Mouse (Mus musculus) lung, embryonic 16.5 days (tissue): ENCODE measurements around the gene Ptpa. TPM values are rescaled to one million over a fixed set of nuclear protein-coding genes. Genes with fewer than 3 reads are reported as not detected.

Experiments
- ATAC-seq: fragments of 200-750 bp; cut with Nextera tagmentation; 2 replicates; pipeline ENCODE4 v1.8.0; 2017; ENCODE audit warnings: low read depth, mild to moderate bottlenecking, moderate library complexity
- H3K27ac ChIP-seq: fragments of 300-500 bp; sonication (generic); 2 replicates; pipeline ENCODE4 v1.5.1; 2014; ENCODE audit warnings: mild to moderate bottlenecking, control low read depth, low read length
- H3K27me3 ChIP-seq: fragments of 300-500 bp; sonication (generic); 2 replicates; pipeline ENCODE4 v1.6.1; 2014; ENCODE audit warnings: low read depth, low read length, mixed read lengths; ENCODE audit not compliant: control insufficient read depth, insufficient read depth
- H3K36me3 ChIP-seq: fragments of 300-500 bp; sonication (generic); 2 replicates; pipeline ENCODE4 v1.6.1; 2014; ENCODE audit warnings: low read length; ENCODE audit not compliant: control insufficient read depth, insufficient read depth
- H3K4me1 ChIP-seq: fragments of 300-500 bp; sonication (generic); replicated peaks from 2 replicates; pipeline ENCODE4 v1.6.1; 2014; ENCODE audit warnings: low read length, mixed read lengths; ENCODE audit not compliant: control insufficient read depth, insufficient read depth
- H3K4me2 ChIP-seq: fragments of 300-500 bp; sonication (generic); 2 replicates; pipeline ENCODE4 v1.6.1; 2014; ENCODE audit warnings: low read depth, low read length, control low read depth
- H3K4me3 ChIP-seq: fragments of 300-500 bp; sonication (generic); 2 replicates; pipeline ENCODE4 v1.5.1; 2014; ENCODE audit warnings: mild to moderate bottlenecking, low read length, control low read depth
- H3K9ac ChIP-seq: fragments of 300-500 bp; sonication (generic); 2 replicates; pipeline ENCODE4 v1.6.1; 2014; ENCODE audit warnings: low read length, control low read depth
- H3K9me3 ChIP-seq: fragments of 300-500 bp; sonication (generic); 2 replicates; pipeline ENCODE4 v1.6.1; 2016; ENCODE audit warnings: low read length; ENCODE audit not compliant: control insufficient read depth
- WGBS: fragments of 180-500 bp; shearing (Covaris S2); extraction: QIAGEN DNeasy Blood & Tissue Kit; methylation state at CpG from one replicate; pipeline ENCODE4 v1.1.7; 2014; 5-methylcytosine and 5-hydroxymethylcytosine counted together
- polyA plus RNA-seq: library from polyadenylated mRNA; unstranded; fragments of >200 nt; fragmentation: Nextera tagmentation; extraction: Ambion mirVana; gene quantifications from 2 replicates; pipeline ENCODE4 v1.2.1, GENCODE M21; 2015

Ptpa gene
- polyA plus RNA-seq, 1 experiment from 2014 or later = 163 TPM

DNA sequence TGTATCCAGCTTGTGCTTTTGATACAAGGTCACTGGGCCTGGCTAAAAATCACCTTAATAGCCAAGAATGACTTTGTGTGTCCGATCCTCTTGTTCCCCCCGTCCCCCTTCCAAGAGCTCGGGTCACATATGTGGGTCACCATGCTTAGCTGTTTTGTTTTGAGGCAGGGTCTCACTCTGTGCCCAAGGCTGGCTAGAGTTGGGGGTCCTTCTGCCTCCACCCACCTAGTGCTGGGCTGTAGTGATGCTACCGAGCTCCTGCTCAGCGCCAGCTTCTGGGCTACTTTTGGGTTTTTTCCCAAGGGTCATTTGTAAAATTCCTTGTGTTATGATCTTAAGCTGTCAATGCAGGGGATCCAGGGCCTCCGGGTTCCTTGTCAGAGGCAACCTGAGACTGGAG, 2.4 kb downstream of the Ptpa start:
- ATAC-seq = no peak
- no peak overlapping the region for H3K27ac ChIP-seq
- H3K9ac ChIP-seq = no peak overlapping the region; the same call in 1 of the 2 replicates
- H3K27me3 ChIP-seq = no peaks in the 10 kb centered on the region
- H3K9me3 ChIP-seq = no peaks in the 10 kb centered on the region
- H3K4me1 ChIP-seq = peaks cover 26% of the 10 kb centered on the region
- no peaks in the 10 kb centered on the region; the same call in 1 of the 2 replicates for H3K36me3 ChIP-seq
- H3K4me3 ChIP-seq = no peak overlapping the region
- H3K4me2 ChIP-seq = no peak overlapping the region
- WGBS = 56% methylated on average over 6 of the region's 6 CpGs

DNA sequence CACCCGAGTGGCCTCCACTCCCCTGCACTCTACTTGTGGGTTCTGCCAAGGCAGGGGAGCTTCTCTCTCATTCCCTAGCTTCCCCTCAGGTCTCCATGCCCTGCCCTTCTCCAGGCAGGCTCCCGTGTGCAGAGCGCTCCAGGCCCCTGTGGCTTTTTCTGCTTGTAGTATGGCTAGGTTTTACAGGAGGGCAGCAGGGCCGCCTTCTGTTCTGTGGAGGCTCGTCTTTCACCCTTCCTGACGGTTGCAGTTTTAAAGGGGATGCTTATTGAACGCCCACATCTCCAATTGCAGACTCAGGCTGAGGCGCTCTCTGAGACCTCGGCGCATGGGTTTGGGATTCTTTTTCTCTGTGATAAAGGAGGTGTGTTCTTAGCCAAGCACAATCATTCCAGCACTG, 3.3 kb downstream of the Ptpa start:
- WGBS = 34% methylated on average over 10 of the region's 10 CpGs
- no peaks in the 10 kb centered on the region for H3K9me3 ChIP-seq
- no peak overlapping the region for H3K4me3 ChIP-seq
- peak overlapping the region; percentile 26; the same call in 1 of the 2 replicates for H3K27ac ChIP-seq
- peak overlapping the region; percentile 27; the same call in 1 of the 2 replicates for H3K9ac ChIP-seq
- H3K27me3 ChIP-seq = no peaks in the 10 kb centered on the region
- peaks cover 22% of the 10 kb centered on the region for H3K4me1 ChIP-seq
- no peaks in the 10 kb centered on the region; the same call in 1 of the 2 replicates for H3K36me3 ChIP-seq
- ATAC-seq = no peak
- no peak overlapping the region for H3K4me2 ChIP-seq

DNA sequence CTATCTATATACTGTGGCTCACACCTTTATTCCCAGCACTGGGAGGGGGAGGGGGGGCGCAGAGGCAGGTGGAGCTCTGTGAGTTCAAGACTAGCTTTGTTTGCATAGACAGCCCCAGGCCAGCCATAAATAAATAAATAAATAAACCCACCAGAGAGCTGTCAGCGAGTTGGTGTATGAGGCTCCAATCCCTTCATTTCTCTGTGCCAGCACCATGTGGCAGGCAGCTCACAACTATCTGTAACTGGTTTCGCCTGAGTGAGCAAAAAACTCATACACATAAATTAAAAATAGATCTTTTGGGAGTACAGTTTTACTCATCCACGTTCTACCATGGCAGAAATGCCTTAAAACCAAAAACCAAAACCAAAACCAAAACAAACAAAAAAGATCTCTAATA, 5.6 kb downstream of the Ptpa start:
- no peak overlapping the region for H3K9ac ChIP-seq
- H3K27ac ChIP-seq = no peak overlapping the region
- 60% methylated on average over 4 of the region's 4 CpGs for WGBS
- no peaks in the 10 kb centered on the region; the same call in 1 of the 2 replicates for H3K36me3 ChIP-seq
- H3K9me3 ChIP-seq = no peaks in the 10 kb centered on the region
- H3K4me3 ChIP-seq = no peak overlapping the region
- H3K4me2 ChIP-seq = no peak overlapping the region
- H3K27me3 ChIP-seq = no peaks in the 10 kb centered on the region
- no peak for ATAC-seq
- peaks cover 18% of the 10 kb centered on the region for H3K4me1 ChIP-seq

DNA sequence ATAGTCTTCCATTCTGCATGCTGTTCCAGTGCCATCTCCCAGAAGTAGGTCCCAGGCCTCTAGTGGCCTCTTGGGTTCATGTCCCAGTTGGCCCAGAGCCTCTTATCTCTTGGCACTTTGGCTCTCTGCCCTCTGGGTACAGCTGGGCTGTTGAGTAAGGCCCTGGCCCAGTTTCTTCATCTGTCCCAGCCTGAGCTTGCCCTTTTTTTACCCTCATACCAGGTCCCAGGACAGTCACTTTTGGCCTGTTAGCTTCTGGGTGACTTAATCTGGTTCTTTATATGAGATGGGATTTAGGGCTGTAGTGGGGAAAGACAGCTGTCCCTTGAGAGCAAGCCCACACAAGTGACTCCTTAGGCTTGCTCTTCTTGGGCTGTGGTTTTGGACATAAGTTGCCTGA, 13.3 kb downstream of the Ptpa start:
- Histone ChIP-seq H3K4me1 (no peaks in the 10 kb centered on the region), H3K9me3 (no peaks in the 10 kb centered on the region), H3K4me3 (no peak overlapping the region), H3K36me3 (peaks cover 53% of the 10 kb centered on the region), H3K4me2 (no peak overlapping the region), H3K9ac (no peak overlapping the region), H3K27me3 (no peaks in the 10 kb centered on the region), H3K27ac (no peak overlapping the region)
- no peak for ATAC-seq

DNA sequence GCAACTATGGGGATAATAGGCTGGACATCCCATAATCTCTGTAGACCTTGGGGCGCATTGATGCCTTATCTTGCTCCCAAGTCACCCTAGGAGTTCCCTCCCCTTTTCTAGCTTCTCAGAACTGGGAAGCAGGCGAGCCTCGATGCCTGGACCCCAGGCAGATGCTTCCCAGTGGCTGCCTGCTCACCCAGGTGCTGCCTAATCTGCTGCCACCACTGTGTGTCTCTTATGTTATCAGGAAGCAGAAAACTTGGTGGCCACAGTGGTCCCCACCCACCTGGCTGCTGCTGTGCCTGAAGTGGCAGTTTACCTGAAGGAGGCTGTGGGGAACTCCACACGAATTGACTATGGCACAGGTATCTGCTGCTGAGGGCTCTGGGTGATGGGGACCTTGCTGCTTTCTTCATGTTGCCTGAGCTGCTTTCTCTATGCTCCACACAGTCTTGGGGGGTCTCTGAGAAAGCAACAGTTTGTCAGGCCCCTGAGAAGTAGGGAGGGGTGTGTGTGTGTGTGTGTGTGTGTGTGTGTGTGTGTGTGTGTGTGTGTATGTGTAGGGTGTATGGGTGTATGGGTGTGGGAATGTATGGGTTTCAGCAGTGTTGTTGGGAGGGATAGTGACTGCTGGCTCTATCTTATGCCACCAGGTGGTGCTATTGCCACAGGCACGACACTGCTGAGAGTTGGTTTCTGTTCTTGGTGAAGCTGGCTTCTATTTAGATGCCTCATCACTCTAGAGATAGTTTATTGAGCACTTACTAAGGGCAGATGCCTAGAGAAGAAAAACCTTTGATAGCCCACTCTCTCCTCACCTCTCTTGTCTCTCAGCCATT, 19.7 kb downstream of the Ptpa start:
- H3K4me3 ChIP-seq = no peak overlapping the region
- 48% methylated on average over 5 of the region's 5 CpGs for WGBS
- H3K27ac ChIP-seq = no peak overlapping the region
- H3K4me2 ChIP-seq = no peak overlapping the region
- H3K27me3 ChIP-seq = no peaks in the 10 kb centered on the region
- ATAC-seq = peak; percentile 53
- peaks cover 13% of the 10 kb centered on the region for H3K4me1 ChIP-seq
- no peaks in the 10 kb centered on the region for H3K9me3 ChIP-seq
- H3K36me3 ChIP-seq = peaks cover 59% of the 10 kb centered on the region
- no peak overlapping the region for H3K9ac ChIP-seq

DNA sequence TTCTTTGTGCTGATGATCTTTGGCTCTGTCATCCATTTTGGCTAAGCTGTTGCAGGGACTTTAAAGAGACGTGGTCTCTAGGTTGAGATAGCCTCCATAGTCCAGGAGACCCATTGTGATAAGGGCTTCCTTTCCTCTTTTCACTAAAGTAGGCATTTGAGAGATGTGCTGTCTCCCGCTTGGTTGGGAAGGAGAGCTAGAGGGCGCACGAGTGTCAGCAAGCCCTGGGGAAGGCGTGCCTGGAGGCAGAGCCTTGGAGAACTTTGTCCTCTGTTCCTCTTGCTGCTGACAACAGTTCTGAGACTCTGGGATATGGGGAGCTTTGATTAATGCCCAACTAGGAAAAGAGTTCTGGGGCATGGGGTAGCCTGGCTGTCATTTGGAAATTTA, 20.3 kb downstream of the Ptpa start:
- Histone ChIP-seq H3K9ac (no peak overlapping the region), H3K36me3 (peaks cover 53% of the 10 kb centered on the region), H3K4me1 (peaks cover 19% of the 10 kb centered on the region), H3K27ac (no peak overlapping the region), H3K27me3 (no peaks in the 10 kb centered on the region), H3K9me3 (no peaks in the 10 kb centered on the region), H3K4me3 (no peak overlapping the region), H3K4me2 (no peak overlapping the region)
- no peak; the same call in 1 of the 2 replicates for ATAC-seq
- WGBS = 71% methylated on average over 5 of the region's 5 CpGs

DNA sequence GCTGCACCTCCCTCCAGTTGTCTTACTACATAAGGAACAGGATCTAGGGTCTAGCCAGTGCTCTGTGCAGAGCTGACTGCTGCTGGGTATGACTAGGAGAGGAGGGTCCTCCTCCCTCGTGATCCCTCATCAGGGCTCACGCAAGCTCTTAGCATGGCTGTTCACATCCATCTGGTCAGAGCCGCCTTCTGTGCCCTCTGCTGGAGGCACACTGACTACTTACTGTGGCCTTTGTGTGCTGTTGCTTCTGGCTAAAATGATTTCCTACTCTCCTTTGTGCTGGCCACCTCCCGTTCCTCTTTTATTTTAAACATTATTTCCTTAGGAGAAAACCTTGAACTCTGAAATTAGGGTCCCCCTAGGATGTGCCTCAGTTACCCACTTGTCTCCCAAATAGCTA, 21.0 kb downstream of the Ptpa start:
- Histone ChIP-seq H3K4me2 (no peak overlapping the region), H3K4me3 (no peak overlapping the region), H3K27me3 (no peaks in the 10 kb centered on the region), H3K27ac (no peak overlapping the region), H3K36me3 (peaks cover 48% of the 10 kb centered on the region), H3K4me1 (peaks cover 23% of the 10 kb centered on the region), H3K9me3 (no peaks in the 10 kb centered on the region), H3K9ac (no peak overlapping the region)
- no peak for ATAC-seq
- 74% methylated on average over 4 of the region's 4 CpGs for WGBS

DNA sequence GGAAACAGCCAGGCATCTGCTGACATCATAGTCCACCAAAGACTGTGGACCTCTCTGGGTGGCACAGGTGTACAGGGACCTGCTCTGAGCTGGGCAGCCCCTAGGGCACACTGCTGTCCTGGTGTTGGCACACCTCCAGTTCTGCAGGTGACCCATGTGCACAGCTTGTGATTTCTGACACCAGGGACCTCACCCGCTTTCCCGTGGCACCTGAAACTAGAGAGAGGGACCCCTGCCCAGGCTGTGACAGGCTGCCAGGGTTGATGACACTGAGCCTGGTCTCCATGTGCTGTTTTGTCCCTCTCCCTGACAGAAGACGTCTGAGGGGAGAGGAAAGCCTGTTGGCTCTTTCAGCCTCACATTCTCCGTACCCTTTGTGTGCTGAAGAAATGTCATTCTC, 22.0 kb downstream of the Ptpa start:
- 89% methylated on average over 4 of the region's 4 CpGs for WGBS
- H3K27me3 ChIP-seq = no peaks in the 10 kb centered on the region
- H3K36me3 ChIP-seq = peaks cover 42% of the 10 kb centered on the region
- no peak overlapping the region for H3K4me2 ChIP-seq
- H3K27ac ChIP-seq = no peak overlapping the region
- ATAC-seq = no peak
- H3K9ac ChIP-seq = no peak overlapping the region
- no peaks in the 10 kb centered on the region for H3K9me3 ChIP-seq
- H3K4me3 ChIP-seq = no peak overlapping the region
- peaks cover 32% of the 10 kb centered on the region for H3K4me1 ChIP-seq

DNA sequence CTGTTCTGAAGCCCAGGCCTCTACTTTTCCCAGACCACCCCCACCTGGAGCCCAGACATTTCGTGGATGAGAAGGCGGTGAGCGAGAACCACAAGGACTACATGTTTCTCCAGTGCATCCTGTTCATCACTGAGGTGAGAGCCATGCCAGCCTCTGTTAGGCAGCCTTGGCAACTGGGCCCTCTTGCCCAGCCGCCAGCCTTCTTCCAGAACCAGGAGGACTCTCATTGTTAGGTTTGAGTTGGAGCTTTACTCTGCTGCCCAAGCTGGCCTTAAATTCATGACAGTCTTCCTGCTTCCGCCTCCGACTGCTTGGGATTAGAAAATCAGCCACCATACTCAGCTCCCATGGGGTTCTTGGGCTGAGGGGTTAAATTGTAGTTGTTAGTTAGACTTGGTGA, 23.8 kb downstream of the Ptpa start:
- H3K4me2 ChIP-seq = no peak overlapping the region
- H3K27me3 ChIP-seq = no peaks in the 10 kb centered on the region
- H3K9me3 ChIP-seq = no peaks in the 10 kb centered on the region
- H3K4me1 ChIP-seq = peaks cover 51% of the 10 kb centered on the region
- H3K9ac ChIP-seq = peak overlapping the region; percentile 39
- H3K27ac ChIP-seq = peak overlapping the region; percentile 99
- peaks cover 31% of the 10 kb centered on the region for H3K36me3 ChIP-seq
- WGBS = 89% methylated on average over 6 of the region's 6 CpGs
- no peak for ATAC-seq
- no peak overlapping the region for H3K4me3 ChIP-seq
